Mouse (Mus musculus) left cerebral cortex, adult 11 months (tissue): ENCODE data around the gene Eef1akmt2.
A peak's percentile ranks its signal among the peaks of the same experiment; 100 is the strongest.

ENCODE experiments used
- DNase-seq: peaks from one replicate; pipeline ENCODE4 v3.0.0; 2022; ENCODE audit warnings: low spot score

Eef1akmt2 gene

GRCm38 (mm10) chr7:132810879-132811278 lies 41.6 kb downstream of the Eef1akmt2 start:
- DNase-seq, result peak; percentile 86

GRCm38 (mm10) chr7:132810368-132810767 lies 42.1 kb downstream of the Eef1akmt2 start:
- DNase-seq, result no peak

- no peak for DNase-seq
Measured at GRCm38 (mm10) chr7:132809721-132810120, 42.8 kb downstream of the Eef1akmt2 start.

- DNase-seq, result no peak
Measured at GRCm38 (mm10) chr7:132808841-132809682, 43.4 kb downstream of the Eef1akmt2 start.

GRCm38 (mm10) chr7:132808051-132808796 lies 44.2 kb downstream of the Eef1akmt2 start:
- no peak for DNase-seq

- DNase-seq, result no peak
Measured at GRCm38 (mm10) chr7:132806926-132807857, 45.3 kb downstream of the Eef1akmt2 start.

GRCm38 (mm10) chr7:132806286-132806685 lies 46.2 kb downstream of the Eef1akmt2 start:
- no peak for DNase-seq

GRCm38 (mm10) chr7:132804951-132805350 lies 47.5 kb downstream of the Eef1akmt2 start:
- no peak for DNase-seq

GRCm38 (mm10) chr7:132804461-132804860 lies 48.0 kb downstream of the Eef1akmt2 start:
- DNase-seq, result no peak

GRCm38 (mm10) chr7:132803962-132804361 lies 48.5 kb downstream of the Eef1akmt2 start:
- no peak for DNase-seq

GRCm38 (mm10) chr7:132803336-132803735 lies 49.1 kb downstream of the Eef1akmt2 start:
- no peak for DNase-seq

GRCm38 (mm10) chr7:132802691-132803090 lies 49.8 kb downstream of the Eef1akmt2 start:
- DNase-seq, result no peak

GRCm38 (mm10) chr7:132802066-132802465 lies 50.4 kb downstream of the Eef1akmt2 start:
- no peak for DNase-seq

GRCm38 (mm10) chr7:132801509-132801908 lies 51.0 kb downstream of the Eef1akmt2 start:
- DNase-seq, result no peak

- DNase-seq, result no peak
Measured at GRCm38 (mm10) chr7:132800868-132801267, 51.6 kb downstream of the Eef1akmt2 start.

- no peak for DNase-seq
Measured at GRCm38 (mm10) chr7:132799119-132800016, 53.1 kb downstream of the Eef1akmt2 start.

- no peak for DNase-seq
Measured at GRCm38 (mm10) chr7:132795141-132795540, 57.3 kb downstream of the Eef1akmt2 start.

GRCm38 (mm10) chr7:132793467-132793866 lies 59.0 kb downstream of the Eef1akmt2 start:
- no peak for DNase-seq

- no peak for DNase-seq
Measured at GRCm38 (mm10) chr7:132790447-132791219, 61.8 kb downstream of the Eef1akmt2 start.

- DNase-seq, result peak; percentile 82
Measured at GRCm38 (mm10) chr7:132788826-132789225, 63.6 kb downstream of the Eef1akmt2 start.
